Mouse (Mus musculus): ENCODE measurements at regions not wholly inside any gene's neighbourhood (a gene's known extent, or its start where the extent isn't known, plus 50 kb on each side); places are given as distances from the start of the nearest gene placed in this dataset.

DNA sequence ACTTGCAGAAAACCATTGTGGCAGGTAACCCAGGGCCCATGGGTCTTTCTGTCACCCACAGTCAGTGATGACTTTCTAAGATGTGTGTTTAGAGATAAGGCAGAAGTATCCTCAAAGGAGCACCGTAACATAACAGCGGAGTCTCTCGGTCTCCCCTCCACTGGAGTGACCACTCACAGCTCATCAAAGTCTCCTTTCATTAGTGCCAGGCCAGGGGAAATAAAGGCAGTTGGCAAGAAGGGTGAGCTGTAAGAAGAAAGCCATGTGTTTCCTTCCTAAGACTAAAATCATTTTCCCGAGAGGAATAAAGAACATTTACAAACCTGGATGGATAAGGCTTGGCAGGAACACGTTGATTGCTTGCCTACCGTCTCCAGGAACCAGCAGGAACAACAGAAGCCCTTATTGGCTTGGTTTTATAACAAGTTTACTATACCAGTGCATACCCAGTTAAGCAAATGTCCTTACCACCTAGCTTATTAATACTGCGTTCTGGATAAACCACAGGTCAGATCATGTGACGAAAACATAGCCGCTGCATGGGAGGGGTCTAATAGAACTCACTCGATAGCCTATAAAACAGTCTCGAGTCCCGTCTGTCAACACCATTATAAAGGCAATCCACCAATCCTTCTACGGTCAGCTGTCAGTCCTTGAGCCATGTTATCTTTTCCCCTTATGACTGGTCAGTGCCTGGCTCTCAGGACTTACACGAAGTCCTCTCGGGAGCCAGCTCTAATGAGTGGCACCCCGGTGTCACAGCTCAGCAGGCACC lies 235.3 kb upstream of the Nfe2l3 start:
- Histone ChIP-seq H3K27ac (ENCODE audit: low read length) (no peak overlapping the region), H3K4me1 (ENCODE audit: control insufficient read depth, insufficient read depth, low read length) (no peaks in the 10 kb centered on the region), H3K4me3 (ENCODE audit: low read depth, low read length) (no peak overlapping the region), H3K9me3 (replicated peaks; ENCODE audit: control insufficient read depth, low read length, poor library complexity, severe bottlenecking) (no peaks in the 10 kb centered on the region), H3K9ac (ENCODE audit: low read depth, low read length) (no peak overlapping the region), H3K27me3 (ENCODE audit: control insufficient read depth, insufficient read depth, low read depth, low read length) (peaks cover 14% of the 10 kb centered on the region), H3K36me3 (ENCODE audit: control insufficient read depth, insufficient read depth, low read length) (no peaks in the 10 kb centered on the region), H3K4me2 (ENCODE audit: low read length) (no peak overlapping the region)
- WGBS, result 83% methylated on average over 16 of the region's 16 CpGs
- no peak for ATAC-seq

DNA sequence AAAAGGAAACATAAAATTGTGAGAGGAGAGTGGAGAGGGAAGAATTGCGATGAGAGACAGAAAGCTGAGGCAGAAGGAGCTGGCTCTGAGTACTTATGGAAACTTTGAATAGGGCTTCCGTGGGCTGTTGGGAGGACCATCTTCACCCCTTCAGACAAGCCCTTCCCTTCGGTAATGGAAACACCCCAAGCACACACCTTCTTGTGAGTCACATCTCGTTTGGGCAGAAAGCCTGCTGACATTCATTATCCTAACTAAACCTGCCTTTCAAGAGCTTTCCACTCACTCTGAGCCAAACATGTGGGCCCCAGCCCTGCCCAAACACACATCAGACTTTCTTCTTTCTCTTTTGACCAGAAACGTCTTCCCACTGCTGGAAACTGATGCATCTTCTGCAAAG lies 232.3 kb upstream of the Nfe2l3 start:
- WGBS, result 73% methylated on average over 5 of the region's 5 CpGs
- no peak for ATAC-seq
- no peaks in the 10 kb centered on the region for H3K4me1 ChIP-seq (ENCODE audit: control insufficient read depth, insufficient read depth, low read length)
- no peaks in the 10 kb centered on the region for H3K36me3 ChIP-seq (ENCODE audit: control insufficient read depth, insufficient read depth, low read length)
- H3K4me3 ChIP-seq (ENCODE audit: low read depth, low read length), result no peak overlapping the region
- H3K27ac ChIP-seq (ENCODE audit: low read length), result no peak overlapping the region
- H3K27me3 ChIP-seq (ENCODE audit: control insufficient read depth, insufficient read depth, low read depth, low read length), result no peaks in the 10 kb centered on the region; the same call in 1 of the 2 replicates
- H3K4me2 ChIP-seq (ENCODE audit: low read length), result no peak overlapping the region
- no peak overlapping the region for H3K9ac ChIP-seq (ENCODE audit: low read depth, low read length)
- H3K9me3 ChIP-seq (replicated peaks; ENCODE audit: control insufficient read depth, low read length, poor library complexity, severe bottlenecking), result no peaks in the 10 kb centered on the region

DNA sequence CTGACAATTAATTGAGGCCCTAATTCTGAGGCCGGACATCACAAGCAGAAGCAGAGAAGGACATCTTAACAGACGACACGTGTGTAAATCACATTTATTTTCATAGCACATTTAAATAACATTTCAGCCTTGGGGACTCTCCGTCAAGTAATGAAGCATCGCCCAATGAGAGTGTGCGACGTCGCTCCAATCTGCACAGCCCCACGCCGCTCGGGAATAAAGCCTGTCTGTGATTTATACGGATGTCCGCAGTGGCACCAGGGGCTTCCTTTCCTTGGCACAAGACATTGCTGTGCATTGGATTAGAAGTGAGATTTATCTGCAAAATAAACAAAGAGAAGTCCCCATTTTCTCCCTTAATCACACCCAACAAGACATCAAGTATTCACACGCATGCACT lies 231.6 kb upstream of the Nfe2l3 start:
- Histone ChIP-seq H3K4me2 (ENCODE audit: low read length) (no peak overlapping the region), H3K36me3 (ENCODE audit: control insufficient read depth, insufficient read depth, low read length) (no peaks in the 10 kb centered on the region), H3K27me3 (ENCODE audit: control insufficient read depth, insufficient read depth, low read depth, low read length) (no peaks in the 10 kb centered on the region; the same call in 1 of the 2 replicates), H3K9ac (ENCODE audit: low read depth, low read length) (no peak overlapping the region), H3K4me3 (ENCODE audit: low read depth, low read length) (no peak overlapping the region), H3K9me3 (replicated peaks; ENCODE audit: control insufficient read depth, low read length, poor library complexity, severe bottlenecking) (no peaks in the 10 kb centered on the region), H3K27ac (ENCODE audit: low read length) (no peak overlapping the region), H3K4me1 (ENCODE audit: control insufficient read depth, insufficient read depth, low read length) (no peaks in the 10 kb centered on the region)
- no peak for ATAC-seq
- WGBS, result 85% methylated on average over 14 of the region's 14 CpGs

DNA sequence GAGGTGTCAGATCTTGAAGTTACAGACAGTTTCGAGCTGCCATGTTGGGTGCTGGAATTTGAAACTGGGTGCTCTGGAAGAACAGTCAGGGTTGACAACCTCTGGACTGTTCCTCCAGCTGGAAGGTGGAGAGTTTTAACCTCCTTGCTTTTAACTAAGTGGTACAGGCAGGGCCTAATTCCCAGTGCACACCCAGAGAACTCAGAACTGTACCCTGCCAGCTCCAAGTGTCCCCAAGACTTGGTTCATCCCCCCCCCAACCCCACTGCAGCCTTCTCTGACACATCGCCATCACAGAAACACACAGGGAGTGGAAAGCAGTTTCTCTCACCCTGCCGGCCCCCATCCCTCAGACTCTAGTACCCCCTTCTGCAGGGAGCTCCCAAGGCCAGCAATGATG lies 228.2 kb upstream of the Nfe2l3 start:
- H3K36me3 ChIP-seq (ENCODE audit: control insufficient read depth, insufficient read depth, low read length), result no peaks in the 10 kb centered on the region
- WGBS, result 67% methylated on average over 3 of the region's 3 CpGs
- H3K4me2 ChIP-seq (ENCODE audit: low read length), result no peak overlapping the region
- no peaks in the 10 kb centered on the region; the same call in 1 of the 2 replicates for H3K27me3 ChIP-seq (ENCODE audit: control insufficient read depth, insufficient read depth, low read depth, low read length)
- peaks cover 10% of the 10 kb centered on the region for H3K4me1 ChIP-seq (ENCODE audit: control insufficient read depth, insufficient read depth, low read length)
- H3K9me3 ChIP-seq (replicated peaks; ENCODE audit: control insufficient read depth, low read length, poor library complexity, severe bottlenecking), result no peaks in the 10 kb centered on the region
- no peak overlapping the region for H3K27ac ChIP-seq (ENCODE audit: low read length)
- no peak overlapping the region for H3K9ac ChIP-seq (ENCODE audit: low read depth, low read length)
- no peak for ATAC-seq
- no peak overlapping the region for H3K4me3 ChIP-seq (ENCODE audit: low read depth, low read length)

DNA sequence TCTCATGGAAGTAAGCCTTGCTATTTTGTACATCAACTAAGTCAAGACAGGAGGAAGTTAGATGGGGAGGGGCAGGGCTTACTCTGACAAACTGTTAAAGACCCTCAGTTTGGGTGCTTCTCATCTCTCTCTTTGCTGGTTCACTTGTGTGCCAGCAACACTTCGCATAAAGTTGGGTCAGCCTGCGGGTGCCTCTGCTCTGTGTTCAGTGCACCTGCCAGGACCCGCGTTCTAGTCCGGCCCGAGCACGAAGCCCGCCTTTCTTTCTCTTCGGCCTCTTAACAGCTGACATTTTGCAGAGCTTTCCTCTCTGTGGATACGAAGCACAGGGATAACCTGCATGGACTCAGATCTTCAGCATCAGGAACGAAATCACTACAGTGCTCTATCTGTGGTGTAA lies 227.1 kb upstream of the Nfe2l3 start:
- WGBS, result 87% methylated on average over 11 of the region's 11 CpGs
- H3K4me1 ChIP-seq (ENCODE audit: control insufficient read depth, insufficient read depth, low read length), result peaks cover 10% of the 10 kb centered on the region
- no peak overlapping the region for H3K4me2 ChIP-seq (ENCODE audit: low read length)
- H3K36me3 ChIP-seq (ENCODE audit: control insufficient read depth, insufficient read depth, low read length), result no peaks in the 10 kb centered on the region
- no peak for ATAC-seq
- H3K9me3 ChIP-seq (replicated peaks; ENCODE audit: control insufficient read depth, low read length, poor library complexity, severe bottlenecking), result no peaks in the 10 kb centered on the region
- no peak overlapping the region for H3K27ac ChIP-seq (ENCODE audit: low read length)
- no peaks in the 10 kb centered on the region; the same call in 1 of the 2 replicates for H3K27me3 ChIP-seq (ENCODE audit: control insufficient read depth, insufficient read depth, low read depth, low read length)
- no peak overlapping the region for H3K4me3 ChIP-seq (ENCODE audit: low read depth, low read length)
- H3K9ac ChIP-seq (ENCODE audit: low read depth, low read length), result no peak overlapping the region

DNA sequence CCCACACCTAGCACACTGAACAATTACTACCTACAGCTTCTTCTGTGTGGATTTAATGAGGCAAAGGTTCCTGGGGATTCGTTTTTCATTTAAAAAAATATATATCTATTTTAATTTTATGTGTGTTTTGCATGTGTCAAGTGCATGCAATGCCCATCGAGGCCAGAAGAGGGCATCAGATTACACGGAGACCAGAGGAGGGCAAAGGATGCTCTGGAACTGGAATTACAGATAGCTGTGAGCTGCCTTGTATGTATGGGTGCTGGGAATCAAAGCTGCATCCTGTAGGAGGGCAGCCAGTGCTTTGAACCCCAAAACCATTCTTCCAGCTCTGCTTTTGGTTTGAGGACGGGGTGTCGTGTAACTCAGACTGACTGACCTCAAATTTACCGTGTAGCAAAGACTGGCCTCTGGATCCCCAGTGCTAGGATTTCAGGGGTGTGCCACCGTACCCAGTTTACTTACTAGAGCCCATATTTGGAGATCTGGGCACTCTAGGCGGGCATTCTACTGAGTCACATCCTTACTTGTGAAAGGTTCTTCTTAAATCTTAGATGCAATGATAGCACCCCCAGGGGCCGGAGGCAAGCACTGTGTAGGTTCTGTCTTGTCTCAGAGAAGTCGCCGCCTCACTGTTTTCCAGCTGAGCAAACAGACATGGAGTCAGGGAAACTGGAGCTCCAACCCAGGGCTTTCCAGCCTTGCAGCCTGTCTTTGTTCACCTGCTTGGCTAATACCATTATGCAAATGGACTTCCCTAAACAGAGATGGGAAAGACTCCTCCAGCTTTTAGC lies 225.6 kb upstream of the Nfe2l3 start:
- H3K4me3 ChIP-seq (ENCODE audit: low read depth, low read length), result no peak overlapping the region

DNA sequence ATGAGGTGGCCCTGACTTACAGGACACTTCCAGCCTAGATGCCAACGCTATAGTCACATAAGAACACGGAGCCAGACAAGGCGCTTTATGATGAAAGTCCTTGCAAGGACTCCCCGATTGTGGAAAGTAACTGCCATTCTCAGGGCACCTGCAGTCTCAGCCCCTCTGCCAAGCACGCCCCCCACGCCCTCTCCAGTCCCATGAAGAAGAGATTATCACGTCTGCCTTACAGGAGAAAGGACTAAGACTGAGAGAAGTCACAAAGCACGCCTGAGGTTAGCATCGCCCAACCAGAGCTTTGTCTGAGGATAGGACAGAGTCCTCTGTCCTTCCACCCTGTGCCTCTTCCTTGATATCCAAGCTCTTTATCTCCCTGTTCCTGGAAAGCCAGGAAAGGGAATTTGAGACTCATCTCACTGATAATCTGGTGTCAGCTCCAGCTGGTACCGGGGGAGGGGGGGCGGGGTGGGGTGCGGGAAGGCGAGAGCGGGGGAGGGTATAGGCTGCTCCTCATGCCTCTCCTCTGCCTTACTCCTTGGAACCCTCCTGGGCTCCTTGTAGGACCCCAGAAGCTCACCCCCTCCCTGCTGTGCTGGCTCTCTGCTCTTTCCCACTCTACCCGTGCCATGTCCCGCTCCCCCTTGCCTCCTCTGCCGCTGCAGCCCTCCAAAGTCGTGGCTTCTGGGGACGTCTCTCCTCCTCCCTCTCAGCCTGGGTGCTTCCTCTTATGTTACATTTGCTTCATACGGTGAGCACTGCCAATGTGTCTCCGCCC lies 224.7 kb upstream of the Nfe2l3 start:
- peak overlapping the region; percentile 47 for H3K9ac ChIP-seq (ENCODE audit: low read depth, low read length)
- H3K36me3 ChIP-seq (ENCODE audit: control insufficient read depth, insufficient read depth, low read length), result no peaks in the 10 kb centered on the region
- no peaks in the 10 kb centered on the region for H3K9me3 ChIP-seq (replicated peaks; ENCODE audit: control insufficient read depth, low read length, poor library complexity, severe bottlenecking)
- H3K4me2 ChIP-seq (ENCODE audit: low read length), result peak overlapping the region; percentile 46
- peak overlapping the region; percentile 43 for H3K27ac ChIP-seq (ENCODE audit: low read length)
- peak; percentile 61 for ATAC-seq
- peaks cover 10% of the 10 kb centered on the region for H3K4me1 ChIP-seq (ENCODE audit: control insufficient read depth, insufficient read depth, low read length)
- H3K27me3 ChIP-seq (ENCODE audit: control insufficient read depth, insufficient read depth, low read depth, low read length), result no peaks in the 10 kb centered on the region
- peak overlapping the region; percentile 22 for H3K4me3 ChIP-seq (ENCODE audit: low read depth, low read length)
- 2% methylated on average over 21 of the region's 21 CpGs for WGBS

More for the DNA sequence above, 225.6 kb upstream of the Nfe2l3 start:
- no peaks in the 10 kb centered on the region for H3K27me3 ChIP-seq (ENCODE audit: control insufficient read depth, insufficient read depth, low read depth, low read length)
- H3K4me1 ChIP-seq (ENCODE audit: control insufficient read depth, insufficient read depth, low read length), result peaks cover 10% of the 10 kb centered on the region
- peak overlapping the region; percentile 43 for H3K27ac ChIP-seq (ENCODE audit: low read length)
- 8% methylated on average over 11 of the region's 11 CpGs for WGBS
- no peaks in the 10 kb centered on the region for H3K36me3 ChIP-seq (ENCODE audit: control insufficient read depth, insufficient read depth, low read length)
- H3K4me2 ChIP-seq (ENCODE audit: low read length), result peak overlapping the region; percentile 46
- no peaks in the 10 kb centered on the region for H3K9me3 ChIP-seq (replicated peaks; ENCODE audit: control insufficient read depth, low read length, poor library complexity, severe bottlenecking)
- no peak overlapping the region for H3K9ac ChIP-seq (ENCODE audit: low read depth, low read length)
- no peak for ATAC-seq

DNA sequence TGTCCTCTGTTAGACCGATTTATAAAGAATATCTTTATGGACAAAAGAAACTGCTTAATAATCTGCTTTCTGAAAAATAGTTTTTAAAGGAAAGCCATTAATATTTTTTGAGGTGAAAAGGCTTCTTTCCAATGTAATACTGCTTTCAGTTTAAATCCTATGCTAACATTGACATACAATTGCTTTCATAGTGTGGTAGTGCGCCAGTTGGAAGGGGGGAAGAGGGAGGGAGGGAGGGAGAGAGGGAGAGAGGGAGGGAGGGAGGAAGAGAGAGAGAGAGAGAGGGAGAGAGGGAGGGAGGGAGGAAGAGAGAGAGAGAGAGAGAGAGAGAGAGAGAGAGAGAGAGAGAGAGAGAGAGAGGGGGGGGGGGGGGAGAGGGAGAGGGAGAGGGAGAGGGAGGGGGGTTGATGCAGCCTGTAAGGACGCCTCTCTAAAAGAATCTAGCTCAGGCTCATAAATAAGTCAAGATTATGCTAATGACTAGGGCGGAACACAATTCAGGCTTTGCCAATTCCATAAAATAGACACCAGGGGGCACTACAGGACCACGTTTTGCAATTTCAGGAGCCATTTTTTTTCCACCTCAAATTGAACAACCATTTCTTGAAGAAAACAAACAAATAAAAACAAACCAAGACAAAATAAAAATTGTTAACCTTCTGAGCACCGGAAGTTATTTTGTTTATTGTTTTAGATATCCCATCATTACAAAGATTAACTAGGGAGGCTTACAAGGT lies 223.6 kb upstream of the Nfe2l3 start:
- no peaks in the 10 kb centered on the region for H3K9me3 ChIP-seq (replicated peaks; ENCODE audit: control insufficient read depth, low read length, poor library complexity, severe bottlenecking)
- no peak overlapping the region for H3K4me3 ChIP-seq (ENCODE audit: low read depth, low read length)
- H3K9ac ChIP-seq (ENCODE audit: low read depth, low read length), result no peak overlapping the region
- no peaks in the 10 kb centered on the region for H3K36me3 ChIP-seq (ENCODE audit: control insufficient read depth, insufficient read depth, low read length)
- no peaks in the 10 kb centered on the region for H3K27me3 ChIP-seq (ENCODE audit: control insufficient read depth, insufficient read depth, low read depth, low read length)
- peaks cover 10% of the 10 kb centered on the region for H3K4me1 ChIP-seq (ENCODE audit: control insufficient read depth, insufficient read depth, low read length)
- WGBS, result 4% methylated on average over 6 of the region's 6 CpGs
- ATAC-seq, result peak; percentile 61
- no peak overlapping the region for H3K27ac ChIP-seq (ENCODE audit: low read length)
- H3K4me2 ChIP-seq (ENCODE audit: low read length), result no peak overlapping the region

Data from midbrain, embryonic 16.5 days (tissue).